Mouse (Mus musculus) CH12.LX (cell line): ENCODE measurements around the gene 2210011C24Rik. TPM values are rescaled to one million over a fixed set of nuclear protein-coding genes. Genes with fewer than 3 reads are reported as not detected.

Experiments used
- DNase-seq: peaks from one replicate; pipeline ENCODE4 v3.0.0-alpha.2; 2013; ENCODE audit errors: extremely low read depth
- H3K27ac ChIP-seq: 2 replicates; pipeline ENCODE4 v1.5.1; 2012; ENCODE audit warnings: low read depth, mild to moderate bottlenecking, control low read depth, moderate library complexity; ENCODE audit not compliant: insufficient read depth
- H3K27me3 ChIP-seq: replicated peaks from 2 replicates; pipeline ENCODE3; 2012; ENCODE audit warnings: inconsistent platforms
- H3K36me3 ChIP-seq, 2 experiments: replicated peaks in 1 of 2; 2 replicates each; pipeline versions ENCODE3 to v1.6.1; 2012; ENCODE audit warnings: inconsistent platforms in 1 of 2, low read length in 1 of 2, mild to moderate bottlenecking in 1 of 2, mixed read lengths in 1 of 2, moderate library complexity in 1 of 2; ENCODE audit not compliant: control insufficient read depth in 1 of 2, insufficient read depth in 1 of 2
- H3K4me1 ChIP-seq, 2 experiments: 2 replicates each; pipeline ENCODE4 v1.6.1; 2012; ENCODE audit warnings: inconsistent platforms in 1 of 2, moderate library complexity in 1 of 2; ENCODE audit not compliant: insufficient read depth in 2 of 2, control insufficient read depth in 1 of 2
- H3K4me2 ChIP-seq: 2 replicates; pipeline ENCODE4 v1.6.1; 2012; ENCODE audit warnings: low read depth, mild to moderate bottlenecking, control low read depth; ENCODE audit not compliant: poor library complexity, insufficient read depth, severe bottlenecking
- H3K4me3 ChIP-seq, 3 experiments: fragments of 150-350 bp in 1 of 3; sonication (generic) in 1 of 3; replicated peaks in 1 of 3; 2 replicates each; pipeline versions ENCODE3 to v1.5.1; 2011 to 2012; ENCODE audit warnings: low read depth in 2 of 3, low read length in 2 of 3, mild to moderate bottlenecking in 2 of 3, moderate library complexity in 2 of 3, control low read depth in 1 of 3, improper control_type of control experiment in 1 of 3, inconsistent platforms in 1 of 3, mixed read lengths in 1 of 3; ENCODE audit not compliant: poor library complexity in 1 of 3
- H3K79me2 ChIP-seq: replicated peaks from 2 replicates; pipeline ENCODE4 v1.6.1; 2012; ENCODE audit warnings: mild to moderate bottlenecking, moderate library complexity; ENCODE audit not compliant: control insufficient read depth, poor library complexity, insufficient read depth, severe bottlenecking; ENCODE audit errors: extremely low read depth
- H3K9ac ChIP-seq: 2 replicates; pipeline ENCODE4 v1.6.1; 2012; ENCODE audit warnings: low read depth, mild to moderate bottlenecking, control low read depth, moderate library complexity; ENCODE audit not compliant: insufficient read depth
- H3K9me3 ChIP-seq: replicated peaks from 2 replicates; pipeline ENCODE3; 2012; ENCODE audit warnings: low read length, inconsistent platforms, mixed read lengths
- BHLHE40 ChIP-seq: IDR thresholded peaks from 2 replicates; pipeline ENCODE4 v1.6.1; 2011; ENCODE audit warnings: mild to moderate bottlenecking, low read depth, low read length, improper control_type of control experiment
- CTCF ChIP-seq, 2 experiments: IDR thresholded peaks in 1 of 2; conservative IDR thresholded peaks in 1 of 2; 2 replicates each; pipeline ENCODE4 v1.5.1; 2011 to 2012; ENCODE audit warnings: low read depth in 2 of 2, low read length in 2 of 2, improper control_type of control experiment in 1 of 2, inconsistent platforms in 1 of 2, mild to moderate bottlenecking in 1 of 2, moderate library complexity in 1 of 2
- EP300 ChIP-seq: IDR thresholded peaks from 2 replicates; pipeline ENCODE4 v1.6.1; 2011; ENCODE audit warnings: low read length, improper control_type of control experiment
- GABPA ChIP-seq: IDR thresholded peaks from 2 replicates; pipeline ENCODE4 v1.6.1; 2012; ENCODE audit warnings: low read depth, low read length, improper control_type of control experiment, inconsistent platforms; ENCODE audit not compliant: insufficient replicate concordance
- IRF4 ChIP-seq: IDR thresholded peaks from 2 replicates; pipeline ENCODE4 v1.6.1; 2014; ENCODE audit warnings: low read depth, mild to moderate bottlenecking, inconsistent platforms, low read length, improper control_type of control experiment
- JUND ChIP-seq: conservative IDR thresholded peaks from 2 replicates; pipeline ENCODE4 v1.6.1; 2011; ENCODE audit warnings: low read depth, low read length, improper control_type of control experiment
- MAFK ChIP-seq: IDR thresholded peaks from 2 replicates; pipeline ENCODE4 v1.6.1; 2011; ENCODE audit warnings: low read length, improper control_type of control experiment; ENCODE audit not compliant: insufficient replicate concordance
- MEF2A ChIP-seq: IDR thresholded peaks from 2 replicates; pipeline ENCODE4 v1.6.1; 2014; ENCODE audit warnings: low read depth, mild to moderate bottlenecking, inconsistent platforms, low read length, improper control_type of control experiment, borderline replicate concordance
- MXI1 ChIP-seq: IDR thresholded peaks from 2 replicates; pipeline ENCODE4 v1.6.1; 2011; ENCODE audit warnings: mild to moderate bottlenecking, low read depth, low read length, improper control_type of control experiment
- NELFE ChIP-seq: IDR thresholded peaks from 2 replicates; pipeline ENCODE4 v1.6.1; 2011; ENCODE audit warnings: low read depth, low read length, improper control_type of control experiment
- NRF1 ChIP-seq: IDR thresholded peaks from 2 replicates; pipeline ENCODE4 v1.6.1; 2014; ENCODE audit warnings: low read depth, mild to moderate bottlenecking, inconsistent platforms, low read length, improper control_type of control experiment, moderate library complexity
- PAX5 ChIP-seq: IDR thresholded peaks from 2 replicates; pipeline ENCODE4 v1.6.1; 2012; ENCODE audit warnings: low read length, inconsistent platforms, mixed read lengths
- POLR2A ChIP-seq: IDR thresholded peaks from 2 replicates; pipeline ENCODE4 v1.6.1; 2011; ENCODE audit warnings: low read depth, mild to moderate bottlenecking, improper control_type of control experiment, low read length
- POLR2AphosphoS2 ChIP-seq: IDR thresholded peaks from 2 replicates; pipeline ENCODE4 v1.6.1; 2011; ENCODE audit warnings: low read depth, low read length, improper control_type of control experiment
- RAD21 ChIP-seq: IDR thresholded peaks from 2 replicates; pipeline ENCODE4 v1.6.1; 2011; ENCODE audit warnings: low read depth, mild to moderate bottlenecking, low read length, improper control_type of control experiment, moderate library complexity
- SIN3A ChIP-seq: IDR thresholded peaks from 2 replicates; pipeline ENCODE4 v1.6.1; 2012; ENCODE audit warnings: low read length, improper control_type of control experiment, inconsistent platforms
- SMC3 ChIP-seq: IDR thresholded peaks from 2 replicates; pipeline ENCODE4 v1.6.1; 2011; ENCODE audit warnings: low read depth, low read length, improper control_type of control experiment
- TBP ChIP-seq: conservative IDR thresholded peaks from 2 replicates; pipeline ENCODE4 v1.6.1; 2011; ENCODE audit warnings: low read depth, low read length, improper control_type of control experiment
- UBTF ChIP-seq: IDR thresholded peaks from 2 replicates; pipeline ENCODE4 v1.6.1; 2012; ENCODE audit warnings: low read depth, mild to moderate bottlenecking, inconsistent platforms, low read length, improper control_type of control experiment, moderate library complexity
- USF1 ChIP-seq: IDR thresholded peaks from 2 replicates; pipeline ENCODE4 v1.6.1; 2014; ENCODE audit warnings: low read depth, mild to moderate bottlenecking, inconsistent platforms, low read length, improper control_type of control experiment
- ZKSCAN1 ChIP-seq: IDR thresholded peaks from 2 replicates; pipeline ENCODE4 v1.6.1; 2012; ENCODE audit warnings: low read depth, inconsistent platforms, low read length, improper control_type of control experiment, borderline replicate concordance
- ZMIZ1 ChIP-seq: IDR thresholded peaks from 2 replicates; pipeline ENCODE4 v1.6.1; 2012; ENCODE audit warnings: low read depth, mild to moderate bottlenecking, inconsistent platforms, low read length, improper control_type of control experiment
- dilution Hi-C: fragments of 300-500 bp; cut with MboI; formaldehyde crosslinking; loops from 2 replicates; pipeline ENCODE4 v1.14.3; 2020; ENCODE audit warnings: low sequenced_read_pairs; ENCODE audit not compliant: extremely low pct_unique_long_range_greater_than_20kb, extremely low pct_ligation_motif_present
- in situ Hi-C: fragments of 300-500 bp; cut with MboI; formaldehyde crosslinking; loops from 3 replicates; pipeline ENCODE4 v1.14.3; 2019; ENCODE audit warnings: low sequenced_read_pairs, low pct_ligation_motif_present, low pct_unique_long_range_greater_than_20kb, mixed read lengths
- polyA plus RNA-seq: library from polyadenylated mRNA; unstranded; fragments of >175 nt; gene quantifications from 2 replicates; pipeline ENCODE4 v1.2.1, GENCODE M21; 2012; ENCODE audit warnings: low read depth; ENCODE audit not compliant: insufficient read length
- total RNA-seq, 2 experiments: library from RNA; depleted of rRNA; stranded (reverse); fragments of 300-350 nt in 1 of 2; fragments of >200 nt in 1 of 2; gene quantifications; 2 replicates each; pipeline ENCODE4 v1.2.3; 2012 to 2014

The 2210011C24Rik gene
- total and polyA plus RNA-seq, 3 experiments = not detected

GRCm38 (mm10) chr8:84059226-84059625 is 47.3 kb upstream of the 2210011C24Rik start:
- in situ Hi-C loops = loop anchor here (10.0 kb wide), 1 partner anchor 46 kb away; the partner anchor contains the start of gene Dcaf15
- no peak overlapping the region for H3K27ac ChIP-seq
- peaks cover 2% of the 10 kb centered on the region for H3K27me3 ChIP-seq
- H3K9me3 ChIP-seq = no peaks in the 10 kb centered on the region
- peaks cover 7 to 10% of the 10 kb centered on the region in 2 experiments for H3K4me1 ChIP-seq
- dilution Hi-C loops = no loop called here
- H3K9ac ChIP-seq = no peak overlapping the region
- no peaks in the 10 kb centered on the region for H3K79me2 ChIP-seq
- H3K4me2 ChIP-seq = no peak overlapping the region
- no peak overlapping the region for H3K4me3 ChIP-seq
- no peak for DNase-seq
- H3K36me3 ChIP-seq = no peaks in the 10 kb centered on the region
- TF ChIP-seq SMC3 = peak; percentile 34
- TF ChIP-seq RAD21 = peak; percentile 35
- TF ChIP-seq POLR2A = no peak
- no peak for TF ChIP-seq MEF2A
- no peak for TF ChIP-seq POLR2AphosphoS2
- TF ChIP-seq CTCF (conservative IDR thresholded peaks at IDR 0.05 in 1 of 2, IDR thresholded peaks at IDR 0.05 in 1 of 2; ENCODE audit: low read depth in 2 of 2, low read length in 2 of 2) = peak; percentile 6 to 45; a peak in 2 of 4 replicates

GRCm38 (mm10) chr8:84057827-84058226 is 45.9 kb upstream of the 2210011C24Rik start:
- H3K27ac ChIP-seq = no peak overlapping the region
- no peak overlapping the region for H3K4me3 ChIP-seq
- dilution Hi-C loops (no loop called here), in situ Hi-C loops (loop anchor here (10.0 kb wide), 1 partner anchor 47 kb away; the partner anchor contains the start of gene Dcaf15)
- no peak overlapping the region for H3K4me2 ChIP-seq
- H3K9me3 ChIP-seq = peaks cover 4% of the 10 kb centered on the region
- no peaks in the 10 kb centered on the region for H3K36me3 ChIP-seq
- no peak for DNase-seq
- no peak overlapping the region for H3K9ac ChIP-seq
- TF ChIP-seq MEF2A (no peak), MAFK (no peak), CTCF (conservative IDR thresholded peaks at IDR 0.05 in 1 of 2, IDR thresholded peaks at IDR 0.05 in 1 of 2; ENCODE audit: low read depth in 2 of 2, low read length in 2 of 2) (no peak), USF1 (no peak), GABPA (no peak), TBP (no peak), IRF4 (no peak), JUND (no peak)
- H3K4me1 ChIP-seq = no peaks in the 10 kb centered on the region
- peaks cover 2% of the 10 kb centered on the region for H3K27me3 ChIP-seq
- H3K79me2 ChIP-seq = no peaks in the 10 kb centered on the region

- H3K4me3 ChIP-seq = no peak overlapping the region
- no peak for DNase-seq
- TF ChIP-seq ZMIZ1 (no peak), POLR2A (no peak), SMC3 (no peak), BHLHE40 (no peak), MXI1 (no peak), EP300 (no peak), NELFE (no peak), SIN3A (no peak), POLR2AphosphoS2 (no peak), IRF4 (no peak), ZKSCAN1 (no peak), PAX5 (no peak), UBTF (no peak), NRF1 (no peak)
- TF ChIP-seq, all 38 proteins: peak for 0
- dilution Hi-C loops = no loop called here
- Histone ChIP-seq H3K9ac (no peak overlapping the region), H3K36me3 (no peaks in the 10 kb centered on the region), H3K27me3 (peaks cover 11% of the 10 kb centered on the region), H3K27ac (no peak overlapping the region), H3K9me3 (peaks cover 4% of the 10 kb centered on the region), H3K4me2 (no peak overlapping the region), H3K79me2 (no peaks in the 10 kb centered on the region), H3K4me1 (no peaks in the 10 kb centered on the region)
- in situ Hi-C loops = loop anchor here (10.0 kb wide), 1 partner anchor 52 kb away; the partner anchor contains the start of gene Dcaf15
These were observed 41.3 kb upstream of the 2210011C24Rik start for GRCm38 (mm10) chr8:84053229-84053628.
